Mouse (Mus musculus): ENCODE results near the gene Banp. TPM values are rescaled to one million over a fixed set of nuclear protein-coding genes. Genes with fewer than 3 reads are reported as not detected.

Gene Banp
- polyA plus RNA-seq, 1 experiment from 2014 or later: 60.9 TPM

DNA sequence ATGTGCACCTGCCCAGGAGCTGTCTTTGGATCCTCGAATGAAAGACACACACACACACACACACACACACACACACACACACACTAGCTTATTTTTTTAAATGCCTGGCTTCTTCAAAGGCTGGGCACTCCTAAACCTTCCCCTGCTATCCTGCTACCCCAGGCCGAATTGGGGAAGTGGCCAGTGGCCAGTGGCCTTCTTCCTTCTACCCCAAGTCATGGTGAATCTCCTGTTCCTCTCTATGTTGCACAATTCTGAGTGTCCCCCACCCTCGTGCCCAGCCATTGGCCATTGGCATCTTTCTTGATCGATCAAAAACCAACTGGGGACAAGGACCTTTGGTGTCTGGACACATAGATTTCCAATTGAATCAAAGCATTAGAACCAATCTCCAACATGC lies 19.5 kb upstream of the Banp start:
- no peaks in the 10 kb centered on the region for H3K9me3 ChIP-seq (replicated peaks)
- no peak overlapping the region for H3K4me3 ChIP-seq
- no peak for ATAC-seq
- no peaks in the 10 kb centered on the region for H3K36me3 ChIP-seq (ENCODE audit: poor library complexity, severe bottlenecking)
- no peaks in the 10 kb centered on the region for H3K27me3 ChIP-seq
- 94% methylated on average over 4 of the region's 4 CpGs for WGBS
- no peak overlapping the region for H3K27ac ChIP-seq
- no peak overlapping the region for H3K9ac ChIP-seq
- no peak overlapping the region for H3K4me2 ChIP-seq
- peaks cover 8% of the 10 kb centered on the region for H3K4me1 ChIP-seq

DNA sequence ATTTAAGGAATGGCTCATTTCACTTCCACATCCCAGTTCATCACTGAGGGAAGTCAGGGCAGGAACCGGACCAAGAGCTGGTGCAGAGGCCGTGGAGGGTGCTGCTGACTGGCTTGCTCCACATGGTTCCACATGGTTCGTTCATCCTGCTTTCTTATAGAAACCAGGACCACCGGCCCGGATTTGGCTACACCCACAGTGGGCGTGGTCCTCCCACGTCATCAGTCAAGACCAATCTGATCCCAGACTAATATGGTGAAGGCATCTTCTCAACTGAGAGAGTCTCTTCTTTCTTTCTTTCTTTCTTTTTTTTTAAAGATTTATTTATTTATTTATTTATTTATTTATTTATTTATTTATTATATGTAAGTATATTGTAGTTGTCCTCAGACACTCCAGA lies 18.0 kb upstream of the Banp start:
- Histone ChIP-seq H3K9ac (no peak overlapping the region), H3K4me2 (no peak overlapping the region), H3K36me3 (ENCODE audit: poor library complexity, severe bottlenecking) (no peaks in the 10 kb centered on the region), H3K27ac (no peak overlapping the region), H3K9me3 (replicated peaks) (no peaks in the 10 kb centered on the region), H3K27me3 (no peaks in the 10 kb centered on the region), H3K4me3 (no peak overlapping the region), H3K4me1 (peaks cover 23% of the 10 kb centered on the region)
- WGBS: 84% methylated on average over 7 of the region's 7 CpGs
- ATAC-seq: no peak

DNA sequence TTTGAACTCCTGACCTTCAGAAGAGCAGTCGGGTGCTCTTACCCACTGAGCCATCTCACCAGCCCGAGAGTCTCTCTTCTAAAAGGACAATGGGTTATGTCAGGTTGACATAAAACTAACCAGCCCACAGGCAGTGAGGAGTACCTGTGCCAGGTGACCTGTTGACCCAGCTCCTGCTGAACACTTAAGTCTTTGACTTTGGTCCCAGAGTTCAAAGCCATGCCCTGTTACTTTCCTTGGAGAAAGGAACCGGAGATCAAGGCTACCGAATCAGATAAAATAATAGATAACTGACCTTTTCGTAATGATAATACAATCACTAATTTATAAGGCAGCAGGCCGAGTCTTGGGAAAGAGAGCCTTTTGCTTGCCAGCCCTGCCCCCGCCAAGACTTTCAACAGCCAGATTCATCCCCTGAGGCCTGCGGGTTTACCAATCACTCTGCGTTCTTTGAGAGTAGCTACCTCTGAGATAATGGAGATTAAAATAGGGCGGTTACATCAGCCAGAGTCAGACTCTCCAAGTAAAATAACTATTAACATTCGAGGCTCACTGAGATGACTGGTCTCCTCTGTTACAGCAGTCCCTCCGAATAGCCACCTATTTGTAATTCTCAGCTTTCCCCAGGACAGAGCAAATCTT lies 17.4 kb upstream of the Banp start:
- peaks cover 25% of the 10 kb centered on the region for H3K4me1 ChIP-seq
- 77% methylated on average over 12 of the region's 12 CpGs for WGBS
- no peak overlapping the region for H3K4me3 ChIP-seq
- H3K27me3 ChIP-seq: no peaks in the 10 kb centered on the region
- no peak overlapping the region for H3K27ac ChIP-seq
- H3K9ac ChIP-seq: no peak overlapping the region
- H3K36me3 ChIP-seq (ENCODE audit: poor library complexity, severe bottlenecking): no peaks in the 10 kb centered on the region
- H3K9me3 ChIP-seq (replicated peaks): no peaks in the 10 kb centered on the region
- no peak for ATAC-seq
- no peak overlapping the region for H3K4me2 ChIP-seq

DNA sequence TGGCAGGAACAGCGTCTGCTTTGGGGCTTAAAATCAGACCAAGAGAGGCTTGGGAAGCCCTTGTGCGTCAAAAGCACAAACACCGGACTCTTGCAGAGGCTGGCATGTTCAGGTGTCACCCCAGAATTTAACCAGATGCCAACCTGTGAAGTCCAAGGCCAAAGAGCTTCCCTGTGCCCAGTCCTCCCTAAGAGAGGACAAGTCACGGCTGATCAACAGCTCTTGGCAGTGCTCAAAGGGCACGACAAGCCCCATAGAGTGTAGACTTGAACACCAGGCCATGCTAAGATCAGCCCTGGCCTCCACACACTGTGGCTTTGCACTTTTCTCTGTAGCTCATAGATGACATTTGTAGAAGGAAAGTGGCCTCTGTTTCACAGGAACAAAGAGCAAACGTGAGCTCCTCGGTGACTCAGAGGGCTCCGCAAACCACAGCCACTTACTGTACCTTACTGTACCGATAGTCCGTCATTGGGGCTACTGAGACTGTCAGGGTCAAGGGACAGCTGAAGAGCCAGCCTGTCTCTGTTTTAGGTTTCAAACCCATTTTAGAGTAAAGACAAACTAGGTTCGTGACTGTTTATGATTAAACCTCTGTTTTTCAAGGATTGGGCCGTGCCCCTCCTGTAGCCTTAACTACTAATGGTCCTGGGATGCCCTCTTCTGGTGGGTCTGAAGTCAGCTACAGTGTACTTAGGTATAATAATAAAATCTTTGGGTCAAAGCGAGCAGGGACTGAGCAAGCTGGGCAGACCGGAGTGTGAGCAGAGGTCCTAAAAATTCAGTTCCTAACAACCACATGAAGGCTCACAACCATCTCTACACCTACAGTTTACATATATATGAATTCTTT lies 16.7 kb upstream of the Banp start:
- H3K4me1 ChIP-seq: peaks cover 25% of the 10 kb centered on the region
- no peak overlapping the region for H3K4me2 ChIP-seq
- no peaks in the 10 kb centered on the region for H3K36me3 ChIP-seq (ENCODE audit: poor library complexity, severe bottlenecking)
- H3K9me3 ChIP-seq (replicated peaks): no peaks in the 10 kb centered on the region
- no peaks in the 10 kb centered on the region for H3K27me3 ChIP-seq
- H3K9ac ChIP-seq: no peak overlapping the region
- no peak overlapping the region for H3K4me3 ChIP-seq
- no peak overlapping the region for H3K27ac ChIP-seq
- ATAC-seq: no peak
- WGBS: 85% methylated on average over 14 of the region's 14 CpGs

DNA sequence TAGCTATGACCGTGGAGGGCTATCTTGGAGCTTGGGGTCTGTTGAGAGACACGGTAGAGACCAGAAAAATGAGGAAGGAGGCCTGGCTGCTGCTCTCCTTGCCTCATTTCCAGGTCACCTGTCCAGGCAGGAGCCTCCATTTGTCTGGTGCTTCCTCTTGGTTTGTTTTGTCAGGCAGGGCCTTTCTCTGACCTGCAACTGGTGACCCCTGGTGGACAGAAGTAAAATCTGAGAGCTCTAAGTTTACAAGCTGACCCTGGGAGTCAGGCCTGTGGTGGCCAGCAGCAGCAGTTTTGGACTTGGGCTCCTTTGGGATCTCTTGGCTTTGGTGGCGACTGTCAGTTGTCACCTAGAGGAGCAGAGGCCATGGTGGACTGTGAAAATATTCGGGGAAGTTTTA lies 15.0 kb upstream of the Banp start:
- Histone ChIP-seq H3K4me1 (peaks cover 25% of the 10 kb centered on the region), H3K27ac (peak overlapping the region; percentile 91), H3K36me3 (ENCODE audit: poor library complexity, severe bottlenecking) (no peaks in the 10 kb centered on the region), H3K4me2 (peak overlapping the region; percentile 40; the same call in 1 of the 2 replicates), H3K9me3 (replicated peaks) (no peaks in the 10 kb centered on the region), H3K27me3 (no peaks in the 10 kb centered on the region), H3K9ac (no peak overlapping the region), H3K4me3 (no peak overlapping the region)
- WGBS: 40% methylated on average over 4 of the region's 4 CpGs
- ATAC-seq: no peak

DNA sequence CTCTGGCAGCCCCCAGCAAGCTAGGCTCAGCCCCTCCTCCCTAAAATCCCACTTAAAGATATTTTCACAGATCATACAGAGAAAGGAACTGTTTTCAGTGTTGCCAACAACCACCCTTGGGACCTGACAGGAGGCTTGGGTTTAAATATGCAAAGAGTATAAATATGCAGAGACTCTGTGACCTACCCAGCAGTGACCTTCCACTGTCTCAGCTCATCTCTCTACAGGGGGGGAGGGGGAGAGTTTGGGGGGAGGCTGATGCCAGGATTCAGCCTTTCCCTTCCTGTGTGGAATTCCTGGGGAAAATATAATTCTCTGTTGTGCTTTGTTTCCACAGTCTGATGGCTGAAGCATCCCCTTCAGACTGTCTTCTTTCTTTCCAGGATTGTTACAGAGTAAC lies 14.6 kb upstream of the Banp start:
- peak overlapping the region; percentile 55; the same call in 1 of the 2 replicates for H3K9ac ChIP-seq
- no peaks in the 10 kb centered on the region for H3K36me3 ChIP-seq (ENCODE audit: poor library complexity, severe bottlenecking)
- no peaks in the 10 kb centered on the region for H3K9me3 ChIP-seq (replicated peaks)
- H3K4me1 ChIP-seq: peaks cover 25% of the 10 kb centered on the region
- peak; percentile 31 for ATAC-seq
- H3K27me3 ChIP-seq: no peaks in the 10 kb centered on the region
- peak overlapping the region; percentile 40 for H3K4me2 ChIP-seq
- no peak overlapping the region for H3K4me3 ChIP-seq
- H3K27ac ChIP-seq: peak overlapping the region; percentile 91

DNA sequence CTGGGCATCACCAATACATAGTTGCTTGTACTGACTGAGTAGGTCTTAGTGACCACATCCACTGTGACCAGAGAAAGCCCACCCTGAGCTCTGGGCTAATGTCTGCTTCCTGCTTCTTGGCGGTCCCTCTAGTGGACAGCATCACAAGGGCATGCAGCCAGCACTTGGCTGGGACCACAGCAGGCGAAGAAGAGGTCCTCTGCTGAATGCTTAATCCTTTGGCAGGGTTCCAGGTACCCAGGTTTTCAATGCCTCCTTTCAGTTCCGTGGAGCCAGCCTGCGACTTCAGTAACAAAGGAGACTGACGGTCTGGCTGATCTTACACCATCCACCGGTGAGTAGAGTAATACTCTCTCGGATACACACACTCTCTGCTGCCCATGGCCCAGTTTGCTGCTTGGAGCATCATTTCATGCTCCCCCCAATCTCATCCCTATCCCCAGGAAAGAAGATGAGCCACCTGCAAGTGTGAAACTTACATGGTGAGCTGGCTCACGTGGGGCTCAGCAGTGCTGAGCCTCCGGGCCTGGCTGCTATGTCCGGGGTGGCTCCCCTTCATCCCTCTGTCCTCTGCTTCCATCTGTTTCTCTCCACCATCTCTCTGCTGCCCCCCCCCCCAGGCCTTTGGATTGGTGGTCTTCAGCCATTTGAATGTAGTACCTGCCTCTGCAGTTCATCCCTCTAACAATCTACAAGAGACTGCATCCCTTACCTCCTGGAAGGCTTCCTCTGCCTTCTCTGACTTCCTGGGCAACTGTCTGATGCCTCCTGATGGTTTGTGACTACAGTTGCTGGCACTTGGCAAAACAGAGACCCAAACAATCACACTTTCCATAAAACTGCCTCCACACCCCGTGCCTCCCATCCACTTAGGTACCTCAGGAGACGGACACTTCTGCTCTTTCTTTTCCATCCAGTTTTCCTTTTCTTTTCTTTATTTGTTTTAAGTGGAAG lies 13.9 kb upstream of the Banp start:
- H3K4me3 ChIP-seq: peak overlapping the region; percentile 8; the same call in 1 of the 2 replicates
- H3K9ac ChIP-seq: peak overlapping the region; percentile 55
- peak overlapping the region; percentile 40 for H3K4me2 ChIP-seq
- no peaks in the 10 kb centered on the region for H3K9me3 ChIP-seq (replicated peaks)
- H3K36me3 ChIP-seq (ENCODE audit: poor library complexity, severe bottlenecking): no peaks in the 10 kb centered on the region
- H3K4me1 ChIP-seq: peaks cover 25% of the 10 kb centered on the region
- peak; percentile 88 for ATAC-seq
- peak overlapping the region; percentile 91 for H3K27ac ChIP-seq
- H3K27me3 ChIP-seq: no peaks in the 10 kb centered on the region
- 21% methylated on average over 12 of the region's 12 CpGs for WGBS

DNA sequence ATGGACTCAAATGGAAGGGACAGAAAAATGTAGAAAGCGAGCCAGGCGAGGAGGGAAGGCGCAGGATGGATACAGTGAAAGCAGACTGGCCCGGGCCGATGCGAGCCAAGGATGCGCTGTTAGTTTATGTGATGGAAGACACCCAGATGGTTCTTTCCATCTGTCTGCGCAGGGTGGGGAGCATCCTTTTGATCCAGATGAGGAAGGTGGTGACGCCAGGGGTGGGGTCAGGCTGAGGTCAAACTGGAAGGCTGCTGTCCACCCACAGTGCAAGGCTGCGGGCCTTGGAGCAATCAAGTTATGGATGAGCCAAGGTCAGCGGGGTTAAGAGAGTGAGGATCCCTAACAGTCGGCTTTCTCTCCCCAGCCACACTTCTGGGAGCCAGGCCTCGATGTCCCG lies 13.2 kb upstream of the Banp start:
- no peaks in the 10 kb centered on the region for H3K27me3 ChIP-seq
- WGBS: 83% methylated on average over 14 of the region's 14 CpGs

DNA sequence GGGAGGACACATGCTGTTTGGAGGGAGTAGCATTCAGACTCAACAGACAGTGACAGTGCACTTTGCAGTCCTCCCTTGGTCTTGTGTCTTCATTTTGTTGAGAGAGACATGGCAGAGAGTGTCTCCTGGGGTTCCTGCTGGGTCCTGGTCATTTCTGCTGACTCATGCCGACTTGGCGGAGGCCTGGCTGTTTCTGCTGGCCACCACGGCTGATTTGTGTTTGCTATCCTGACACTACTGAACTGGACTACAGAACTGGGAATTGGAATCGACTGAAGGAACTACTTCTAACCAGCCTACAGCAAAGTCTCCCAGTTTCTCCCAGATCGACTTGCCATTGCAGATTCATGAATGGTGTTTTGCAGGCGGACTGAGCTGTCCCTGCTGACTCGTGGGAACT lies 10.8 kb upstream of the Banp start:
- H3K27ac ChIP-seq: no peak overlapping the region
- no peak overlapping the region for H3K4me2 ChIP-seq
- ATAC-seq: no peak
- no peaks in the 10 kb centered on the region for H3K27me3 ChIP-seq
- 86% methylated on average over 7 of the region's 7 CpGs for WGBS
- H3K9ac ChIP-seq: no peak overlapping the region
- peaks cover 25% of the 10 kb centered on the region for H3K4me1 ChIP-seq
- H3K4me3 ChIP-seq: no peak overlapping the region
- H3K9me3 ChIP-seq (replicated peaks): no peaks in the 10 kb centered on the region
- H3K36me3 ChIP-seq (ENCODE audit: poor library complexity, severe bottlenecking): no peaks in the 10 kb centered on the region

More for the DNA sequence above, 13.2 kb upstream of the Banp start:
- Histone ChIP-seq H3K4me2 (no peak overlapping the region), H3K27ac (peak overlapping the region; percentile 91; the same call in 1 of the 2 replicates), H3K9ac (no peak overlapping the region), H3K9me3 (replicated peaks) (no peaks in the 10 kb centered on the region), H3K36me3 (ENCODE audit: poor library complexity, severe bottlenecking) (no peaks in the 10 kb centered on the region), H3K4me1 (peaks cover 25% of the 10 kb centered on the region), H3K4me3 (no peak overlapping the region)
- no peak for ATAC-seq

DNA sequence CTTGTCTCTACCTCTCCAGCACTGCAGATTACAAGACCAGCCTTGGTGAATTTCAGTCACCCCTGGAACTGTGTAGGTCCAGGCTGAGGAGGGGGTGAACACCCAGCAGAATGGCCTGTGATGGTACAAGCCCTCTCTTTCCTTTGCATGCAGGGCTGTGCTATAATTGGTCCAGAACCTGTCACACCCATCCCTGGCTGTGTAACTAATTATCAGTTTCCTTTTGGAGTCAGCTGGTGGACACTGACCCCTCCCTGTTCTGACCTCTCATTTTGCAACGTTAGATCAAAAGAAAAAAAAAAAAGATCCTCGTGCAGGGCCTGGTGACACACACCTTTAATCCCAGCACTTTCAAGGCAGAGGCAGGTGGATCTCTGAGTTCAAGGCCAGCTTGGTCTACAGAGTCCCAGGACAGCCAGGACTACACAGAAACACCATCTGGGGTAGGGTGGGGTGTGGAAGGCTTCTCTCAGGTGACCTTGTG lies 6.5 kb upstream of the Banp start:
- H3K4me1 ChIP-seq: peaks cover 17% of the 10 kb centered on the region
- ATAC-seq: no peak
- H3K4me2 ChIP-seq: no peak overlapping the region
- no peak overlapping the region for H3K4me3 ChIP-seq
- 38% methylated on average over 2 of the region's 2 CpGs for WGBS
- no peak overlapping the region for H3K9ac ChIP-seq
- H3K27me3 ChIP-seq: no peaks in the 10 kb centered on the region
- no peaks in the 10 kb centered on the region for H3K9me3 ChIP-seq (replicated peaks)
- H3K27ac ChIP-seq: no peak overlapping the region
- no peaks in the 10 kb centered on the region for H3K36me3 ChIP-seq (ENCODE audit: poor library complexity, severe bottlenecking)

DNA sequence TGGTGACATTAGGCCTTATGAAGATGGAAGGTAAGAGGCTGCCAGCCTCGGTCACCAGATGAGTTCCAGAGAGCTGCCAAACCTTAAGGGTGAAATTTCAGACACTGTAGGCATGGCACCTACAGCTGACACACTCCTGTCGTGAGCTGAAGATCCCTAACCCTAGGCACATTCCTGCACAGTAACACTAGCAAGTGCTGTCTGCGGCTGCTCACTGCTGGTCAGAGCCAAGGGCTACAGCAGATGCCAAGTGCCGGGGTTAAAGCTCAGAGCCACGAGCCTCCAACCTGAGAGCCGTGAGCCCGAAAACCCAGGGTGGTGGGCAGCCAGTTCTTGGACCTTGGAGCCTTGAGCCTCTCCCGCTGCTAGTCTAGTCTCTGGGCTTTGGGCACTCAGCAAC lies 5.8 kb upstream of the Banp start:
- H3K36me3 ChIP-seq (ENCODE audit: poor library complexity, severe bottlenecking): no peaks in the 10 kb centered on the region
- H3K27ac ChIP-seq: no peak overlapping the region
- no peaks in the 10 kb centered on the region for H3K9me3 ChIP-seq (replicated peaks)
- H3K27me3 ChIP-seq: no peaks in the 10 kb centered on the region
- no peak overlapping the region for H3K4me2 ChIP-seq
- no peak overlapping the region for H3K4me3 ChIP-seq
- no peak overlapping the region; the same call in 1 of the 2 replicates for H3K9ac ChIP-seq
- WGBS: 84% methylated on average over 8 of the region's 8 CpGs
- peaks cover 24% of the 10 kb centered on the region for H3K4me1 ChIP-seq
- no peak for ATAC-seq

DNA sequence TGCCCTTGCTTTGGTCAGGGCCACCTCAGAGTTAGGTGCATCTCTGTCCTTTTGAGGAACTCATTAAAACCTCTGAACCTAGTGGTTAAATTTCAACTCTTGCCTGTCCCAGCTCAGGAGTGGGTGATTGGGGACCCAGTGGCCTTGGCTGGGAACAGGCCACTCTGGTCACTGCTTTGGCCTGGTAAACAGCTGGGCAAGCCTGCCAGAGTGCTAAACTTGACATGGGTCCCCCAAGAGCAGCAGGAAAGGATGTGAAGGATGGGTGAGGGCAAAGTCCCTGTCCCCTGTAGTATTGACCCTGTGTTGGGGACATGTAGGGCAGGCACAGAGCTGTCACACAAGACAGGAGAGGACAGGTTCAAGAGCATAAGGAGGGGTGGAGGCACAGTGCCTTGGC lies 4.7 kb upstream of the Banp start, which contains the start of gene Car5a:
Car5a (minus strand) TSS at position 74 of the 400 bp plus-strand sequence.
- Histone ChIP-seq H3K9me3 (replicated peaks) (no peaks in the 10 kb centered on the region), H3K4me2 (no peak within 1 kb of the TSS), H3K27me3 (no peaks in the 10 kb centered on the region), H3K4me1 (peaks cover 31% of the 10 kb centered on the region), H3K27ac (no peak within 1 kb of the TSS), H3K4me3 (no peak within 1 kb of the TSS), H3K9ac (no peak within 1 kb of the TSS; the same call in 1 of the 2 replicates), H3K36me3 (ENCODE audit: poor library complexity, severe bottlenecking) (no peaks in the 10 kb centered on the region)
- no peak for ATAC-seq

Data from forebrain, embryonic 13.5 days (tissue).